Mouse (Mus musculus) hindbrain, embryonic 13.5 days (tissue): Measurements from ENCODE around the gene Commd1. TPM values are rescaled to one million over a fixed set of nuclear protein-coding genes. Genes with fewer than 3 reads are reported as not detected.

ENCODE experiments used
- ATAC-seq: fragments of 200-750 bp; cut with Nextera tagmentation; 2 replicates; pipeline ENCODE4 v1.8.0; 2017; ENCODE audit warnings: moderate TSS enrichment; ENCODE audit not compliant: low FRiP score
- H3K27ac ChIP-seq: fragments of 300-500 bp; sonication (generic); 2 replicates; pipeline ENCODE4 v1.5.1; 2015; ENCODE audit warnings: inconsistent platforms, mild to moderate bottlenecking, moderate library complexity
- H3K27me3 ChIP-seq: fragments of 300-500 bp; sonication (generic); 2 replicates; pipeline ENCODE4 v1.6.1; 2015; ENCODE audit warnings: mild to moderate bottlenecking, inconsistent platforms
- H3K36me3 ChIP-seq: fragments of 300-500 bp; sonication (generic); 2 replicates; pipeline ENCODE4 v1.6.1; 2015; ENCODE audit warnings: mild to moderate bottlenecking, inconsistent platforms
- H3K4me1 ChIP-seq: fragments of 300-500 bp; sonication (generic); replicated peaks from 2 replicates; pipeline ENCODE4 v1.6.1; 2015; ENCODE audit warnings: inconsistent platforms
- H3K4me2 ChIP-seq: fragments of 300-500 bp; sonication (generic); 2 replicates; pipeline ENCODE4 v1.6.1; 2015; ENCODE audit warnings: inconsistent platforms, mild to moderate bottlenecking, moderate library complexity
- H3K4me3 ChIP-seq: fragments of 300-500 bp; sonication (generic); 2 replicates; pipeline ENCODE4 v1.5.1; 2015; ENCODE audit warnings: mild to moderate bottlenecking, inconsistent platforms
- H3K9ac ChIP-seq: fragments of 300-500 bp; sonication (generic); 2 replicates; pipeline ENCODE4 v1.6.1; 2015; ENCODE audit warnings: mild to moderate bottlenecking, inconsistent platforms
- H3K9me3 ChIP-seq: fragments of 300-500 bp; sonication (generic); 2 replicates; pipeline ENCODE4 v1.6.1; 2016; ENCODE audit warnings: inconsistent platforms
- WGBS: fragments of 180-500 bp; shearing (Covaris S2); methylation state at CpG from one replicate; pipeline ENCODE4 v1.1.7; 2015; 5-methylcytosine and 5-hydroxymethylcytosine counted together
- polyA plus RNA-seq: library from polyadenylated mRNA; unstranded; fragments of >200 nt; fragmentation: Nextera tagmentation; extraction: Ambion mirVana; gene quantifications from 2 replicates; pipeline ENCODE4 v1.2.1, GENCODE M21; 2015

The Commd1 gene
- polyA plus RNA-seq, 1 experiment from 2014 or later, result 301 TPM

- Histone ChIP-seq H3K27me3 (no peaks in the 10 kb centered on the region), H3K27ac (no peak overlapping the region), H3K36me3 (no peaks in the 10 kb centered on the region), H3K4me2 (no peak overlapping the region), H3K4me1 (peaks cover 3% of the 10 kb centered on the region; the same call in 1 of the 2 replicates), H3K9me3 (no peaks in the 10 kb centered on the region), H3K4me3 (no peak overlapping the region), H3K9ac (no peak overlapping the region)
- ATAC-seq, result no peak
- WGBS, result 90% methylated on average over 2 of the region's 2 CpGs
Observed at GRCm38 (mm10) chr11:22931320-22931905, 50.8 kb downstream of the Commd1 start.

- Histone ChIP-seq H3K27me3 (no peaks in the 10 kb centered on the region), H3K9ac (no peak overlapping the region), H3K27ac (no peak overlapping the region), H3K36me3 (no peaks in the 10 kb centered on the region), H3K4me2 (no peak overlapping the region), H3K4me3 (no peak overlapping the region), H3K9me3 (no peaks in the 10 kb centered on the region), H3K4me1 (peaks cover 3% of the 10 kb centered on the region)
- WGBS, result 73% methylated on average over 2 of the region's 2 CpGs
- no peak for ATAC-seq
Observed at GRCm38 (mm10) chr11:22930129-22930528, 52.1 kb downstream of the Commd1 start.

GRCm38 (mm10) chr11:22928586-22929169, 53.5 kb downstream of the Commd1 start:
- Histone ChIP-seq H3K27me3 (no peaks in the 10 kb centered on the region), H3K9me3 (no peaks in the 10 kb centered on the region), H3K27ac (no peak overlapping the region), H3K36me3 (no peaks in the 10 kb centered on the region), H3K4me2 (no peak overlapping the region), H3K4me3 (no peak overlapping the region), H3K4me1 (peaks cover 3% of the 10 kb centered on the region), H3K9ac (no peak overlapping the region)
- ATAC-seq, result no peak
- WGBS, result 84% methylated on average over 8 of the region's 8 CpGs

GRCm38 (mm10) chr11:22923606-22924005, 58.6 kb downstream of the Commd1 start:
- Histone ChIP-seq H3K4me2 (no peak overlapping the region), H3K9me3 (no peaks in the 10 kb centered on the region), H3K36me3 (no peaks in the 10 kb centered on the region), H3K9ac (no peak overlapping the region), H3K27ac (no peak overlapping the region), H3K4me1 (peaks cover 2% of the 10 kb centered on the region), H3K27me3 (no peaks in the 10 kb centered on the region), H3K4me3 (no peak overlapping the region)
- ATAC-seq, result no peak
- WGBS, result 69% methylated on average over 2 of the region's 2 CpGs

GRCm38 (mm10) chr11:22922546-22922945, 59.6 kb downstream of the Commd1 start:
- 88% methylated on average over 2 of the region's 2 CpGs for WGBS

GRCm38 (mm10) chr11:22919336-22919735, 62.8 kb downstream of the Commd1 start:
- Histone ChIP-seq H3K9ac (no peak overlapping the region), H3K9me3 (no peaks in the 10 kb centered on the region), H3K4me1 (0 out of 2 replicates have a peak, but pooled peaks cover 2% of the 10 kb centered on the region), H3K36me3 (no peaks in the 10 kb centered on the region), H3K27me3 (no peaks in the 10 kb centered on the region), H3K27ac (no peak overlapping the region), H3K4me2 (no peak overlapping the region), H3K4me3 (no peak overlapping the region)
- WGBS, result 78% methylated on average over 2 of the region's 2 CpGs
- no peak for ATAC-seq

More at GRCm38 (mm10) chr11:22922546-22922945, 59.6 kb downstream of the Commd1 start:
- no peaks in the 10 kb centered on the region for H3K27me3 ChIP-seq
- no peaks in the 10 kb centered on the region for H3K9me3 ChIP-seq
- H3K36me3 ChIP-seq, result no peaks in the 10 kb centered on the region
- peaks cover 2% of the 10 kb centered on the region; the same call in 1 of the 2 replicates for H3K4me1 ChIP-seq
- H3K4me3 ChIP-seq, result no peak overlapping the region
- H3K9ac ChIP-seq, result no peak overlapping the region
- ATAC-seq, result no peak
- H3K4me2 ChIP-seq, result no peak overlapping the region
- H3K27ac ChIP-seq, result no peak overlapping the region

GRCm38 (mm10) chr11:22917786-22918185, 64.4 kb downstream of the Commd1 start:
- Histone ChIP-seq H3K4me3 (no peak overlapping the region), H3K36me3 (no peaks in the 10 kb centered on the region), H3K4me1 (no peaks in the 10 kb centered on the region), H3K9ac (no peak overlapping the region), H3K9me3 (no peaks in the 10 kb centered on the region), H3K4me2 (no peak overlapping the region), H3K27ac (no peak overlapping the region), H3K27me3 (no peaks in the 10 kb centered on the region)
- WGBS, result 79% methylated on average over 7 of the region's 7 CpGs
- ATAC-seq, result no peak

GRCm38 (mm10) chr11:22913744-22914143, 68.4 kb downstream of the Commd1 start:
- Histone ChIP-seq H3K27ac (no peak overlapping the region), H3K4me1 (no peaks in the 10 kb centered on the region), H3K27me3 (no peaks in the 10 kb centered on the region), H3K36me3 (no peaks in the 10 kb centered on the region), H3K9ac (no peak overlapping the region), H3K4me3 (no peak overlapping the region), H3K9me3 (no peaks in the 10 kb centered on the region), H3K4me2 (no peak overlapping the region)
- ATAC-seq, result no peak
- 89% methylated on average over 4 of the region's 4 CpGs for WGBS

- Histone ChIP-seq H3K27me3 (no peaks in the 10 kb centered on the region), H3K27ac (no peak overlapping the region), H3K9me3 (no peaks in the 10 kb centered on the region), H3K4me2 (no peak overlapping the region), H3K4me1 (no peaks in the 10 kb centered on the region), H3K36me3 (no peaks in the 10 kb centered on the region), H3K9ac (no peak overlapping the region), H3K4me3 (no peak overlapping the region)
- ATAC-seq, result no peak
- WGBS, result 96% methylated on average over 7 of the region's 7 CpGs
Observed at GRCm38 (mm10) chr11:22911831-22912230, 70.4 kb downstream of the Commd1 start.

GRCm38 (mm10) chr11:22906453-22906865, 75.7 kb downstream of the Commd1 start:
- Histone ChIP-seq H3K4me2 (no peak overlapping the region), H3K27ac (no peak overlapping the region), H3K36me3 (no peaks in the 10 kb centered on the region), H3K4me3 (no peak overlapping the region), H3K27me3 (no peaks in the 10 kb centered on the region), H3K4me1 (no peaks in the 10 kb centered on the region), H3K9me3 (no peaks in the 10 kb centered on the region), H3K9ac (no peak overlapping the region)
- ATAC-seq, result no peak

- Histone ChIP-seq H3K27ac (no peak overlapping the region), H3K27me3 (no peaks in the 10 kb centered on the region), H3K4me2 (no peak overlapping the region), H3K4me1 (no peaks in the 10 kb centered on the region), H3K9ac (no peak overlapping the region), H3K36me3 (0 out of 2 replicates have a peak, but pooled peaks cover 3% of the 10 kb centered on the region), H3K4me3 (no peak overlapping the region), H3K9me3 (no peaks in the 10 kb centered on the region)
- ATAC-seq, result no peak
- 92% methylated on average over 2 of the region's 2 CpGs for WGBS
Observed at GRCm38 (mm10) chr11:22902923-22903322, 79.3 kb downstream of the Commd1 start.

GRCm38 (mm10) chr11:22900041-22900440, 82.1 kb downstream of the Commd1 start:
- Histone ChIP-seq H3K27me3 (no peaks in the 10 kb centered on the region), H3K36me3 (0 out of 2 replicates have a peak, but pooled peaks cover 3% of the 10 kb centered on the region), H3K27ac (no peak overlapping the region), H3K9ac (no peak overlapping the region), H3K4me1 (no peaks in the 10 kb centered on the region), H3K4me2 (no peak overlapping the region), H3K9me3 (no peaks in the 10 kb centered on the region), H3K4me3 (no peak overlapping the region)
- no peak for ATAC-seq
- 94% methylated on average over 3 of the region's 3 CpGs for WGBS

GRCm38 (mm10) chr11:22897642-22898041, 84.5 kb downstream of the Commd1 start:
- Histone ChIP-seq H3K9me3 (no peaks in the 10 kb centered on the region), H3K27ac (no peak overlapping the region), H3K9ac (no peak overlapping the region), H3K36me3 (0 out of 2 replicates have a peak, but pooled peaks cover 3% of the 10 kb centered on the region), H3K27me3 (no peaks in the 10 kb centered on the region), H3K4me2 (no peak overlapping the region), H3K4me3 (no peak overlapping the region), H3K4me1 (peaks cover 11% of the 10 kb centered on the region; the same call in 1 of the 2 replicates)
- 98% methylated on average over 4 of the region's 4 CpGs for WGBS
- ATAC-seq, result no peak
